Mouse (Mus musculus) CH12.LX (cell line): ENCODE measurements around the gene Nop10. TPM values are rescaled to one million over a fixed set of nuclear protein-coding genes. Genes with fewer than 3 reads are reported as not detected.

Source experiments
- DNase-seq: peaks from one replicate; pipeline ENCODE4 v3.0.0-alpha.2; 2013; ENCODE audit errors: extremely low read depth
- H3K27ac ChIP-seq: 2 replicates; pipeline ENCODE4 v1.5.1; 2012; ENCODE audit warnings: low read depth, mild to moderate bottlenecking, control low read depth, moderate library complexity; ENCODE audit not compliant: insufficient read depth
- H3K27me3 ChIP-seq: replicated peaks from 2 replicates; pipeline ENCODE3; 2012; ENCODE audit warnings: inconsistent platforms
- H3K36me3 ChIP-seq, 2 experiments: replicated peaks in 1 of 2; 2 replicates each; pipeline versions ENCODE3 to v1.6.1; 2012; ENCODE audit warnings: inconsistent platforms in 1 of 2, low read length in 1 of 2, mild to moderate bottlenecking in 1 of 2, mixed read lengths in 1 of 2, moderate library complexity in 1 of 2; ENCODE audit not compliant: control insufficient read depth in 1 of 2, insufficient read depth in 1 of 2
- H3K4me1 ChIP-seq, 2 experiments: 2 replicates each; pipeline ENCODE4 v1.6.1; 2012; ENCODE audit warnings: inconsistent platforms in 1 of 2, moderate library complexity in 1 of 2; ENCODE audit not compliant: insufficient read depth in 2 of 2, control insufficient read depth in 1 of 2
- H3K4me2 ChIP-seq: 2 replicates; pipeline ENCODE4 v1.6.1; 2012; ENCODE audit warnings: low read depth, mild to moderate bottlenecking, control low read depth; ENCODE audit not compliant: poor library complexity, insufficient read depth, severe bottlenecking
- H3K4me3 ChIP-seq, 3 experiments: fragments of 150-350 bp in 1 of 3; sonication (generic) in 1 of 3; replicated peaks in 1 of 3; 2 replicates each; pipeline versions ENCODE3 to v1.5.1; 2011 to 2012; ENCODE audit warnings: low read depth in 2 of 3, low read length in 2 of 3, mild to moderate bottlenecking in 2 of 3, moderate library complexity in 2 of 3, control low read depth in 1 of 3, improper control_type of control experiment in 1 of 3, inconsistent platforms in 1 of 3, mixed read lengths in 1 of 3; ENCODE audit not compliant: poor library complexity in 1 of 3
- H3K79me2 ChIP-seq: replicated peaks from 2 replicates; pipeline ENCODE4 v1.6.1; 2012; ENCODE audit warnings: mild to moderate bottlenecking, moderate library complexity; ENCODE audit not compliant: control insufficient read depth, poor library complexity, insufficient read depth, severe bottlenecking; ENCODE audit errors: extremely low read depth
- H3K9ac ChIP-seq: 2 replicates; pipeline ENCODE4 v1.6.1; 2012; ENCODE audit warnings: low read depth, mild to moderate bottlenecking, control low read depth, moderate library complexity; ENCODE audit not compliant: insufficient read depth
- H3K9me3 ChIP-seq: replicated peaks from 2 replicates; pipeline ENCODE3; 2012; ENCODE audit warnings: low read length, inconsistent platforms, mixed read lengths
- CHD2 ChIP-seq: IDR thresholded peaks from 2 replicates; pipeline ENCODE4 v1.6.1; 2011; ENCODE audit warnings: low read length, improper control_type of control experiment
- EP300 ChIP-seq: IDR thresholded peaks from 2 replicates; pipeline ENCODE4 v1.6.1; 2011; ENCODE audit warnings: low read length, improper control_type of control experiment
- GABPA ChIP-seq: IDR thresholded peaks from 2 replicates; pipeline ENCODE4 v1.6.1; 2012; ENCODE audit warnings: low read depth, low read length, improper control_type of control experiment, inconsistent platforms; ENCODE audit not compliant: insufficient replicate concordance
- HCFC1 ChIP-seq: IDR thresholded peaks from 2 replicates; pipeline ENCODE4 v1.6.1; 2012; ENCODE audit warnings: low read depth, mild to moderate bottlenecking, inconsistent platforms, low read length, improper control_type of control experiment
- JUND ChIP-seq: conservative IDR thresholded peaks from 2 replicates; pipeline ENCODE4 v1.6.1; 2011; ENCODE audit warnings: low read depth, low read length, improper control_type of control experiment
- MEF2A ChIP-seq: IDR thresholded peaks from 2 replicates; pipeline ENCODE4 v1.6.1; 2014; ENCODE audit warnings: low read depth, mild to moderate bottlenecking, inconsistent platforms, low read length, improper control_type of control experiment, borderline replicate concordance
- SIN3A ChIP-seq: IDR thresholded peaks from 2 replicates; pipeline ENCODE4 v1.6.1; 2012; ENCODE audit warnings: low read length, improper control_type of control experiment, inconsistent platforms
- TBP ChIP-seq: conservative IDR thresholded peaks from 2 replicates; pipeline ENCODE4 v1.6.1; 2011; ENCODE audit warnings: low read depth, low read length, improper control_type of control experiment
- TCF12 ChIP-seq: IDR thresholded peaks from 2 replicates; pipeline ENCODE4 v1.6.1; 2014; ENCODE audit warnings: low read depth, mild to moderate bottlenecking, inconsistent platforms, low read length, improper control_type of control experiment
- UBTF ChIP-seq: IDR thresholded peaks from 2 replicates; pipeline ENCODE4 v1.6.1; 2012; ENCODE audit warnings: low read depth, mild to moderate bottlenecking, inconsistent platforms, low read length, improper control_type of control experiment, moderate library complexity
- USF1 ChIP-seq: IDR thresholded peaks from 2 replicates; pipeline ENCODE4 v1.6.1; 2014; ENCODE audit warnings: low read depth, mild to moderate bottlenecking, inconsistent platforms, low read length, improper control_type of control experiment
- USF2 ChIP-seq: conservative IDR thresholded peaks from 2 replicates; pipeline ENCODE4 v1.6.1; 2011; ENCODE audit warnings: low read depth, low read length, improper control_type of control experiment
- ZC3H11A ChIP-seq: IDR thresholded peaks from 2 replicates; pipeline ENCODE4 v1.6.1; 2012; ENCODE audit warnings: low read depth, mild to moderate bottlenecking, inconsistent platforms, low read length, improper control_type of control experiment
- ZNF384 ChIP-seq: IDR thresholded peaks from 2 replicates; pipeline ENCODE4 v1.6.1; 2012; ENCODE audit warnings: low read depth, low read length, improper control_type of control experiment, inconsistent platforms
- dilution Hi-C: fragments of 300-500 bp; cut with MboI; formaldehyde crosslinking; loops from 2 replicates; pipeline ENCODE4 v1.14.3; 2020; ENCODE audit warnings: low sequenced_read_pairs; ENCODE audit not compliant: extremely low pct_unique_long_range_greater_than_20kb, extremely low pct_ligation_motif_present
- in situ Hi-C: fragments of 300-500 bp; cut with MboI; formaldehyde crosslinking; loops from 3 replicates; pipeline ENCODE4 v1.14.3; 2019; ENCODE audit warnings: low sequenced_read_pairs, low pct_ligation_motif_present, low pct_unique_long_range_greater_than_20kb, mixed read lengths
- polyA plus RNA-seq: library from polyadenylated mRNA; unstranded; fragments of >175 nt; gene quantifications from 2 replicates; pipeline ENCODE4 v1.2.1, GENCODE M21; 2012; ENCODE audit warnings: low read depth; ENCODE audit not compliant: insufficient read length
- total RNA-seq, 2 experiments: library from RNA; depleted of rRNA; stranded (reverse); fragments of 300-350 nt in 1 of 2; fragments of >200 nt in 1 of 2; gene quantifications; 2 replicates each; pipeline ENCODE4 v1.2.3; 2012 to 2014

Gene Nop10
- total and polyA plus RNA-seq, 3 experiments, result 239 to 507 (median 251) TPM

DNA sequence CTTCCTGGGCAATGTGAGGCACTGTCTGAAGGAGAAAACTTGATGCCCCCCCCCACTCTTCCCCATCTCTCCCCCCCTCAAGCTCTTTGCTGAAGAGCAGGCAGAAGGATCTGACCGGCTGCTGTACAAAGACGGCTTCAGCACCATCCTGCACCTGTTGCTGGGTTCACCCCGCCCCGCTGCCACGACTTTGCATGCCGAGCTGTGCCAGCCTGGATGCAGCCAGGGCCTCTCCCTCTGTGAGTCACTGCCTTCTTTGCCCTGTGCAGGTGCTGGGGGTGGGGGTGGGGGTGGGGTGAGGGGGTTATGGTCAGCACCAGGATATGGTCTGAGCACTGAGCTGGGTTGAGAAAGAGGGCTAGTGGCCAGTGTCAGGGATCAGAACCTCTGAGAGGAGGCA lies 15.5 kb upstream of the Nop10 start:
- Histone ChIP-seq H3K79me2 (peaks cover 1% of the 10 kb centered on the region; the same call in 1 of the 2 replicates), H3K4me1 (peaks cover 0 to 62% of the 10 kb centered on the region in 2 experiments; a peak in 2 of 4 replicates), H3K27ac (no peak overlapping the region), H3K9me3 (no peaks in the 10 kb centered on the region), H3K36me3 (peaks cover 22 to 87% of the 10 kb centered on the region in 2 experiments), H3K4me3 (no peak overlapping the region), H3K27me3 (no peaks in the 10 kb centered on the region), H3K9ac (no peak overlapping the region), H3K4me2 (no peak overlapping the region)
- dilution Hi-C loops, result no loop called here
- in situ Hi-C loops, result no loop called here
- TF ChIP-seq MEF2A (no peak), TCF12 (peak; percentile 36; the same call in 1 of the 2 replicates)
- DNase-seq, result peak; percentile 45

DNA sequence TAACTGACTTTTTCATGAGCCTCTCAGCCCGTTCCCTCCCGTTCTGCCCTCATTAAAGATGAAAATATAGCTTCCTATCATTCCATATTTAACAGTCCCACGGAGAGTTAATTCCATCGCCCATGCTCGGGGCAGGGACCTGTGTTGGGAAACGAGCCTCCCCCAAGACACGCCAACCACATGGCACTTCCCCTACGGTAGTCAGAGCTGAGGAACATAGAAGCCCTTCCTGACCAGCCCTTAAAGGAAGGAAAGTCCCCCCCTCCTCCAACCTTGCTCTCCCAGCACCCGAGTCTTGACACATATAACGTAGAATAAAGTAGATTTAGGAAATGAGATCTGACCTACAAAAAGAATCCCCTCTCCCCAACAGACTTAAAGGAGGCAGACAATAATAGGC lies 14.4 kb upstream of the Nop10 start:
- in situ Hi-C loops, result no loop called here
- no peaks in the 10 kb centered on the region for H3K9me3 ChIP-seq
- no peak overlapping the region for H3K4me2 ChIP-seq
- TF ChIP-seq ZC3H11A, result no peak
- TF ChIP-seq USF2, result no peak
- TF ChIP-seq CHD2, result no peak
- TF ChIP-seq JUND, result no peak
- TF ChIP-seq UBTF, result no peak
- TF ChIP-seq HCFC1, result no peak
- TF ChIP-seq USF1, result no peak
- TF ChIP-seq ZNF384, result no peak
- no peak for TF ChIP-seq TBP
- TF ChIP-seq EP300, result no peak
- TF ChIP-seq SIN3A, result no peak
- TF ChIP-seq GABPA, result no peak
- DNase-seq, result no peak
- H3K9ac ChIP-seq, result no peak overlapping the region
- no peak overlapping the region for H3K4me3 ChIP-seq
- no peaks in the 10 kb centered on the region for H3K27me3 ChIP-seq
- peaks cover 0 to 52% of the 10 kb centered on the region in 2 experiments; a peak in 2 of 4 replicates for H3K4me1 ChIP-seq
- dilution Hi-C loops, result no loop called here
- no peaks in the 10 kb centered on the region for H3K79me2 ChIP-seq
- no peak overlapping the region for H3K27ac ChIP-seq
- peaks cover 22 to 78% of the 10 kb centered on the region in 2 experiments for H3K36me3 ChIP-seq
